Mouse (Mus musculus): Measurements from ENCODE around the gene Ccdc169. TPM values are rescaled to one million over a fixed set of nuclear protein-coding genes. Genes with fewer than 3 reads are reported as not detected.

Ccdc169 gene
- polyA plus RNA-seq, 1 experiment: not detected

DNA sequence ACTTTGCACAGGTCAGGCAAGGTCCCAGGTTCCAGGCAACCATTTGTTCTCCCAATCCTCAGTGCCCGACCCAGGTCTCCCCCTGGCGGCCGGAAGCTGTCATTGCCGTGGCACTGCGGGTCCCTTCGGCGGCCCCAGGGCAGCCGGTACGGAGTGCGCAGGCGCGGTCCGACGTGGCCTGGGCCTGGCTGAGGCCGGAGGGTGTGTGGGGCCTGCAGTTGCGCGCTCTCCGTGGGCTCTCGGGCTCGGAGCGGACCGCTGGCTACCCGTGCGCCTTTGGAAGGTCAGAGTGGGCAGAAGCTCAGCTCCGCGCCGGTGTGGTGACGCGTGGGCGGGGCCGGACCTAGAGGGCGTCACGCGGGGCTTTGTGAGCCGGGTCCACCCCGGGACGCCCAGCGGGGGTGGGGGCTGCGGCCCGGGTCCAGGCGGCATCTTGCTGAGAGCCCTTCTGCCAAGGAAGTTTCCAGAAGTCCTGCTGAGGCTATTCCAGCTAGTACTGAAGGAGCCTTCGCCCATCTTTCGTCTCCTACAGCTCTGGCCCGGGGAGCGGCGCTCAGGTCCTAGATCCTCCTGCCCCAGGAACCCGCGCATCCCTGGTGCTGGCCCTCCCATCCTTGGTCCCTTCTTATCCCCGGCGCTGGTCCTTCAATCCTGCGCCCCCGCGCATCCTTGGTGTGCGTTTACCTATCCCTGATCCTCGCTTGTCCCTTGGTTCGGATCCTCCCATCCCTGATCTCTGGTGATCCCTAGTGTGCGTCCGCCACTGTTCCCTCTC is 25.0 kb upstream of the Ccdc169 start, which contains the start of gene Spg20:
TSS of gene Spg20 (plus strand) at position 174 of the 775 bp plus-strand sequence.
- H3K27ac ChIP-seq (replicated peaks; ENCODE audit: low read depth, low read length): peak within 1 kb of the TSS; percentile 86
- H3K4me1 ChIP-seq (ENCODE audit: control insufficient read depth, insufficient read depth, insufficient read length, low read length): 0 out of 2 replicates have a peak, but pooled peaks cover 5% of the 10 kb centered on the region
- peak within 1 kb of the TSS; percentile 93 for H3K4me3 ChIP-seq (ENCODE audit: insufficient read depth, low read depth, low read length)

DNA sequence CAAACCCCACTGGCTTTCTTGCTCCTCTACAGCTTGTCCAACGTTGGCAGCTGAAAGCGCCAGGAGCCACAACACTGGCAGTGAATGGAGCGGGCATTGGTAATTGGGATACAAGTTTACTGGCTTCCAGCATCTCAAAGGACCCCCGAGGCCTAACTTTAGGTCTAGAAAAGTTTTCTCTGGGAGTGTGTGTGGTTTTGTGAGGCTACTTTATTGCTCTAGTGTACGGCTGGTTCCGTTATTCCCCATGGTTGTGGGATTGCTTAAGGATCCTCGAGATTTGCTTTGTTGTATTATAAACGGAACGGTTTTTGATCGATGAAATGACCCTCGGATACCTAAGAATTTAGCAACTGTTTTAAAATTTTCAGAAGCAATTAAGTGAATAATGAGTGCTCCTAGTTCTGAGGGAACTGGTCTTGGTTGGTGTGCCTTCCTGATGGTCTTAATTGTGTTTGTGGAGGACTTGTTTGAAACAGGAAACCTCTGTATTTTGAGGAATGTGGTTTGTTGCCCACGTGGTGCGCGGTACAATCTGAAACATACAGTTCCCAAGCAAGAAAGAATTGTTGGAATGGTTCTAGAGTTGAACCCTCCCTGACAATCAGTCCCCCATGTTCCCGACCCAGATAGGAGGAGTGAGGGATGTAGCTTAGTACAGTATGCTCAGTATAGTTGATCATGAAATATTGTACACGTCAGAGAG is 24.3 kb upstream of the Ccdc169 start:
- Histone ChIP-seq H3K4me3 (ENCODE audit: insufficient read depth, low read depth, low read length) (peak overlapping the region; percentile 93), H3K4me1 (ENCODE audit: control insufficient read depth, insufficient read depth, insufficient read length, low read length) (0 out of 2 replicates have a peak, but pooled peaks cover 5% of the 10 kb centered on the region), H3K27ac (replicated peaks; ENCODE audit: low read depth, low read length) (peak overlapping the region; percentile 86)

DNA sequence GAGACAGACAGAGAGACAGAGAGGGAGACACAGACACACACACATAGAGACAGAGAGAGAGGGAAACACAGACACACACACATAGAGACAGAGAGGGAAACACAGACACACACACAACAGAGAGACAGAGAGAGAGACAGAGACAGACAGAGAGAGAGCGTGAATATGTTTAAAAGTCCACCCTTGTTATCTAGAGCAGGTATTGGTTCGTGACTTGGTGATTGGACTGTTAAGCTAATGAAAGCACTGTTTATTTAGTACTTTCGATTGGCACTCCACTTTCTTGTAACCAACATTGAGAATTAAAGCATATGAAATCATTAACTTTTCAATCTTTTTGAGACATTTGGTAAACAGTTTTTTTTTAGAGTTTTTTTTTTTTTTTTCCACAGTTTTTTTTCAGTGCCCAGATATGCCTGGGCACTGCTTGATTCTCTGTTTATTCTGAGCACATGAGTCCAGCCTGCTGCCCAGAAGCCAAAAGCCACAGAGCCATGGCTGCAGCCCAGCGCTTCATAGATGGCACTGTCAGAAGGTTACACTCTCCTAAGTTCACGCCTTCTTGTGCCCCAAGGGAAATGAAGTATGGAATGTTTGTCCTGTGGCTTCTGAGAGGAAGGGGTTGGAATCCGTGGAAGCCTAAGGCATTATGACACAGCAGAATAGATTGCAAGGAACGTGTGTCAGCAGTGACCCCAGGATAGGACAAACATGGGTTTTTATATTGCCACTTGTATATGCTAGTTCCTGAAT is 22.6 kb upstream of the Ccdc169 start:
- Histone ChIP-seq H3K4me1 (ENCODE audit: control insufficient read depth, insufficient read depth, insufficient read length, low read length) (0 out of 2 replicates have a peak, but pooled peaks cover 5% of the 10 kb centered on the region), H3K4me3 (ENCODE audit: insufficient read depth, low read depth, low read length) (no peak overlapping the region), H3K27ac (replicated peaks; ENCODE audit: low read depth, low read length) (0 out of 2 replicates have a peak overlapping the region, but pooled peaks have one; percentile 1)

DNA sequence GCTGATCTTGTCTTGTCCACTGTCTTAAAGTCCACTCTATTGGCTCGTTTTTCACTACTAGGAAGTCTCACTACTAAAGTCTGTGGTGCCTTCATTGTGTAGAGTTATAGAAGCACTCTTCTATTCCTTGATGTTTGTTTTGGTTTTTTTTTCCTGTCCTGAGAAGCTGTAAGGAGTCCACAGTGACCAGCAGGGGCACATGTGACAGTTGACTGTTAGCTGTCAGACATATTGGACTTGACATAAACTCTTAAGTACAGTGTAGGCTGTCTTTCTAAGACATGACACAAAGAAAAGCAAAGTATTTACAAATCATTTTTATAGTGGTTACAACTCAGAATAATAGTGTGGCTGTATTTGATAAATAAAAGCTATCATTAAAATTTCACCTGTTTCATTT is 22.1 kb upstream of the Ccdc169 start:
- Histone ChIP-seq H3K27ac (replicated peaks; ENCODE audit: low read depth, low read length) (no peak overlapping the region), H3K4me3 (ENCODE audit: insufficient read depth, low read depth, low read length) (no peak overlapping the region), H3K4me1 (ENCODE audit: control insufficient read depth, insufficient read depth, insufficient read length, low read length) (0 out of 2 replicates have a peak, but pooled peaks cover 5% of the 10 kb centered on the region)

DNA sequence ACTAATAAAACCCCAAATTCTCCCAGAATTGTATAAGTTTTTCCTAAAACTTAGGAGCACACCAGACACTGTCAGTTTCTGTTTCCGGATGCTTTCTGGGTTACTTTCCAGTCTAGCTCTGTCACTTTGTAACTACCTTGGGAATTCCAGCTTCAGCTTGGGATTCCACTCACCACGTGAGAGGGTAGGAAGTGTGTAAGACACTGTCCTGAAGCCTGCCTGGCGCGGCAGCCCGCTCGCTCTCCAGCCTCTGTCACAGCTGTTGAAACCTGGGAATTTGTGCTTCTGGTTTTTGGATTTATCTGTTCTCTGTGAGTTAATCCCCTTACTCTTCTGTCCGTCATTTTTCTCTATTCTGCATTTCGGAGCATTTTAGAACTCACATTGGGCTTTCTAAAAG is 21.1 kb upstream of the Ccdc169 start:
- Histone ChIP-seq H3K27ac (replicated peaks; ENCODE audit: low read depth, low read length) (no peak overlapping the region), H3K4me1 (ENCODE audit: control insufficient read depth, insufficient read depth, insufficient read length, low read length) (peaks cover 5% of the 10 kb centered on the region; the same call in 1 of the 2 replicates), H3K4me3 (ENCODE audit: insufficient read depth, low read depth, low read length) (no peak overlapping the region)

DNA sequence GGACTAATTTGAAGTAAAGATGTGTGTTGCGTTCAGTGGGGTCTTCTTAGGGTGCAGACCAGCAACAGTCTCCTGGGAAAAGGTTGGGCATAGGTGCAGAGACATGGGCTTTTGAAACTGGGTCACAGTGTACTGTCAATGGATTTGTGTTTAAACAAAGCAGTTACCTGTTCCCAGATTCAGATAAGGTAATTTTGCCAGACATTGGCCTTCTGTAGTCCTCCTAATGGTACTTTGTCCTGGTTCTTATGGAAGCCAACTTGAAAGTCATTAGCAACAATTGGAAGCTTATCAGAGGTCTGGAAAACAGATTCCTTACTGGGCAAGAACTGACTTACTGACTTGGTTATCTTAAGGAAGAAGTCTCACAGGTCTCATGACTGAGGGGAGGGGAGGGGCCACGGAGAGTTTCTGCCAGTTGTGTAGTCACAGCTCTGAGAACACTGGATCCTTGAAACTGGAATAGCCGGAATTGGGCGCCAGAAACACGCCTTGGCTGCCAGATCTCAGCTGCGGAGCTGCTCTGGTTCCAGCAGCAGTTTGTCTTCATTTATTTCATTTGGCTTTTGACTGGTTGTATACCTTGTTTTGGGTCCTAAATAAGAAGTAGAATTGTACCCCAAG is 17.8 kb upstream of the Ccdc169 start:
- Histone ChIP-seq H3K4me1 (ENCODE audit: control insufficient read depth, insufficient read depth, insufficient read length, low read length) (peaks cover 2% of the 10 kb centered on the region; the same call in 1 of the 2 replicates), H3K4me3 (ENCODE audit: insufficient read depth, low read depth, low read length) (no peak overlapping the region), H3K27ac (replicated peaks; ENCODE audit: low read depth, low read length) (no peak overlapping the region)

DNA sequence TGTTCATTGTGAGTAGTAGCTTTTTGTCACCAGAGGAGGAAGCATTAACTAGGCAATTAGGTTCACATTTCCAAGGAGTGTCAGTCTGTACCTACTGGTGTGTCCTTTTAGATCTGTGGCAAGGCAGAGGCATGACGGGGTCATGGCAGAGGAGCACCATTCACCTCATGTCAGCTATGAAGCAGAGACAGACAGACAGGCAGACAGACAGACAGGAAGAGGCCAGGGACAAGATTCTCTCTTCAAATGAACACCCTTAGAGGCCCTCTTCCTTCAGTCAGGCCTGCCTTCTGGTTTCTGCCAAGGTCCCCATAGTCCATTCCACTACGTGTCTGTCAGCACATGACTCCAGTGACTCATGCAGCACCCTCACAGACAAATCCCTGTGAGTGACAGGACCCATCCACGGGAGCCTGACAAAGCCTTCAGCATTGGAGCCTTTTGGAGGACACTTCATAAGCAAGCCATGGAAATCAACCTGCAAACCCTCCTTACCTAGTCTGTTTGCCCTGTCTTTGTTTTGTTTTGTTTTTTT is 14.7 kb upstream of the Ccdc169 start:
- H3K4me1 ChIP-seq (ENCODE audit: control insufficient read depth, insufficient read depth, insufficient read length, low read length): no peaks in the 10 kb centered on the region; the same call in 1 of the 2 replicates
- no peak overlapping the region for H3K27ac ChIP-seq (replicated peaks; ENCODE audit: low read depth, low read length)
- no peak overlapping the region for H3K4me3 ChIP-seq (ENCODE audit: insufficient read depth, low read depth, low read length)

DNA sequence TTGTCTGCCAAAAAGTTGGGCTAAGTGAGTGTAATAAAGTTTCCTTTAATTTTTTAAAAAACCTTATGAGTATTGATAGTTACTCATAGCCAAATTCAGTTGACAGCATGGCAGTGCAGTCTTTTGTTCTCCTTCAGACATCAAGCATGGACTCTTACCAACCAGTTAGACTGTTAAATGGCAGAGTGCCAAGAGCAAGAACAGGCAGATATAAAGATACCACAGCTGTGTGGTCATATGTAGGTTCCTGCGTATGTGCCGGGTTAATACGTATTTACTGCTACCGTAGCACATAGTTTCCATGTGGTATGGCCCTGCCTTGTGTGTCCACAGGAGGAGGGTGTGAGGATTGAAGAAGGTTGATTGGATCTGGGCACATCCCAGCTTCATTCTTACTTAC is 14.1 kb upstream of the Ccdc169 start:
- H3K4me3 ChIP-seq (ENCODE audit: insufficient read depth, low read depth, low read length): no peak overlapping the region
- no peak overlapping the region for H3K27ac ChIP-seq (replicated peaks; ENCODE audit: low read depth, low read length)
- H3K4me1 ChIP-seq (ENCODE audit: control insufficient read depth, insufficient read depth, insufficient read length, low read length): no peaks in the 10 kb centered on the region; the same call in 1 of the 2 replicates

DNA sequence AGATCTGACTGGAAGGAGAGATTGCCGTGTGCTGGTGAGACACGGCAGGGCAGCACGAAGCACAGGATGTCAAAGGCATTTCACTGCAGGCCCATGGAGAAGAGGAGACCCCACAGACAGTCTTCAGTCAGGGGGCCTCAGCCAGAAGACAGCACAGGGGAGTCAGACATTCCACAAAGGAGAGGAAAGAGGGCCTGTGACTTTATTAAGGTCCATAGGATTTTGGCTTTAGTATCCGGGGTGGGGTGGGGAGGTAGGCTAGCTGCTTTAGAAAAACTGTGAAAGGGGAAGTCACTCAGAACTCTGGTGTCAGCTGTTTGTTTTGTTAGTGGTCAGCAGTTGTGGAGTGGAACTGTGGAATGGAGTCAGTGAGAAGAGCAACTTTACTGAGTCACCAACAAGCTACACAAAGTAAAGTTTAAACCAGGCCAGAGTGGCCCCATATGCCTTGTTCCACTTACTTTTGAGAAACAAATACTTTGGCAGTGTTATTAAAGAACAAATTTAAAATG is 7.9 kb upstream of the Ccdc169 start:
- Histone ChIP-seq H3K4me3 (ENCODE audit: insufficient read depth, low read depth, low read length) (no peak overlapping the region), H3K27ac (replicated peaks; ENCODE audit: low read depth, low read length) (no peak overlapping the region), H3K4me1 (ENCODE audit: control insufficient read depth, insufficient read depth, insufficient read length, low read length) (peaks cover 2% of the 10 kb centered on the region; the same call in 1 of the 2 replicates)

DNA sequence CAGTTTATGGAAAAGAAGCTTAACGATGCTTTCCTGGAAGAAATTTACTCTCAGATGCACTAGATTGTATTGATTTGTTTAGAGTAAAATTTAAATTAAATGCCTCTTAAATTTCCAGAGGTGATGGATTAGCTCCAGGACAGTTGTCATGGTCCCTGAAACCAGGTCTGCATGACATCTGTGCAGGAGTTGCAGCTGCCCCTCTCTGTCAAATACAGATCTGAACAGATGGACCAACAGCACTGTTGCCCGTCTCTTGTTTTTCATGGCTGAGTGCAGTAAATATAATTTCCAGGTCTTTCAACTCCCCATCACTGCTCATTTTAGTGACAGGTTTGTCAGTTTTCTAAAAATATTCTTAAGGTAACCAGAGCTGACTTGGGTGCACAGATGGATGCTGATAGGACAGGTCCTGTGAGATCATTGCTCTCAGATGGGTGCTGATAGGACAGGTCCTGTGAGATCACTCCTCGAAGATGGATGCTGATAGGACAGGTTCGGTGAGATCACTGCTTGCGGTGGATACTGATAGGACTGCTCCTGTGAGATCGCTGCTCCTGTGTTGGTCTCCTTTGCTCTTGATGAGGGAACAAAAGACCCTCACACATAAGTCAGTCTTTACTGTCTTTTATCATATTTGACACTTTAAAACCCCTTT is 5.4 kb upstream of the Ccdc169 start:
- no peak overlapping the region for H3K27ac ChIP-seq (replicated peaks; ENCODE audit: low read depth, low read length)
- no peak overlapping the region for H3K4me3 ChIP-seq (ENCODE audit: insufficient read depth, low read depth, low read length)
- H3K4me1 ChIP-seq (ENCODE audit: control insufficient read depth, insufficient read depth, insufficient read length, low read length): peaks cover 2% of the 10 kb centered on the region; the same call in 1 of the 2 replicates

DNA sequence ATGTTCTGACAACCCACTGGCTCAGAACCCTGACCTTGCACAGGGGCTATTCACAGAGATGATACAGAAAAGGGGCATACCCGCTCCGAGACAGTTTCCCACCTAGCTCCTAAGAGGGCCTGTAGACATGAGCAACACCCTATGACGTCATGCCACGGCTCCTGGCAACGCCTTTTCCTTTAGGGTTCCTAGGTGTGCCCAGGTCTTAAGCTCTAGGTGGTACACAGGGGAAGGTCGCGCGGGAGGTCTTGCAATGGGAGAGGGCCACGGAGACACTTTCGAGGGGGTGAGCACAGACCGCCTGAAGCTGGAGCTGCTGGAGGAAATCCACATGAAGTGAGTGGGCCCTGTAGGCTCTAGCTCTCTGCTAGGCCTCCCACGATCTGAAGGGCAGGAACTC is 2.7 kb downstream of the Ccdc169 start:
- Histone ChIP-seq H3K4me1 (ENCODE audit: control insufficient read depth, insufficient read depth, insufficient read length, low read length) (no peaks in the 10 kb centered on the region), H3K4me3 (ENCODE audit: insufficient read depth, low read depth, low read length) (no peak overlapping the region), H3K27ac (replicated peaks; ENCODE audit: low read depth, low read length) (no peak overlapping the region)

DNA sequence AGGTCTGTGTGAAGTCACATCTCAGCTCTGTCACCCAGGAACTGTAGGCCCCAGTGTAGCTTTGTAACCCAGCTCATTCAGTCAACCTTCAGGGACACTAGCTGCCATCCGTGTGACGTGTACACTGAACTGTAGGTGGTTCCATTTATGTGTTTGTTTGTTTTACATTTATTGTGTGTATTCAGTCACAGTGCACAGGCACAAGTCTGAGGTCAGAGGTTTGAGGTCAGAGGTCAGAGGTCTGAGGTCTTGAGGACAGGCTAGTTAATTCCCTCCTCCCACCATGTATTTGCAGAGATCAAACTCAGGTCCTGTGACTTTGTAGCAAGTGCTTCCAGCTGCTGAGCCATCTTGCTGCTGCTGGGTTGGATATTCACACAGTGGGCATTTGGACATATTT is 4.3 kb downstream of the Ccdc169 start:
- Histone ChIP-seq H3K27ac (replicated peaks; ENCODE audit: low read depth, low read length) (no peak overlapping the region), H3K4me1 (ENCODE audit: control insufficient read depth, insufficient read depth, insufficient read length, low read length) (no peaks in the 10 kb centered on the region)

DNA sequence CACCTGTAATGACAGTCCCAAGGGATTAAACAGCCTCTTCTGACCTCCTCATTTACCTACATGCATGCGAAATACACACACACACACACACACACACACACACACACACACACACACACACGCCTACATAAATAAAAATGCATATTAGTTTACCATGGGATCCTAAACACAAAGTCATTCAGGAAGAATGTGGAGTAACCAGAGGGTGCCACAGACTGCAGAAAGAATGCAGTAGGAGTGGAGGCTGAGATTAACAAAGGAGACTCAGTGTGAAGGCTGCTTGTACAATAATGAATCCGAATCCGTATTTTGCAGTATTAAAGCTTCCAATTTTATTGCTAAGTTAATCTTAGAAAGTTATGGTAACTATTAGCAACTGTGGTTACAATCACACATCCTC is 7.8 kb downstream of the Ccdc169 start:
- Histone ChIP-seq H3K4me3 (ENCODE audit: insufficient read depth, low read depth, low read length) (no peak overlapping the region), H3K27ac (replicated peaks; ENCODE audit: low read depth, low read length) (no peak overlapping the region), H3K4me1 (ENCODE audit: control insufficient read depth, insufficient read depth, insufficient read length, low read length) (no peaks in the 10 kb centered on the region)

More for the DNA sequence above, 4.3 kb downstream of the Ccdc169 start:
- no peak overlapping the region for H3K4me3 ChIP-seq (ENCODE audit: insufficient read depth, low read depth, low read length)

DNA sequence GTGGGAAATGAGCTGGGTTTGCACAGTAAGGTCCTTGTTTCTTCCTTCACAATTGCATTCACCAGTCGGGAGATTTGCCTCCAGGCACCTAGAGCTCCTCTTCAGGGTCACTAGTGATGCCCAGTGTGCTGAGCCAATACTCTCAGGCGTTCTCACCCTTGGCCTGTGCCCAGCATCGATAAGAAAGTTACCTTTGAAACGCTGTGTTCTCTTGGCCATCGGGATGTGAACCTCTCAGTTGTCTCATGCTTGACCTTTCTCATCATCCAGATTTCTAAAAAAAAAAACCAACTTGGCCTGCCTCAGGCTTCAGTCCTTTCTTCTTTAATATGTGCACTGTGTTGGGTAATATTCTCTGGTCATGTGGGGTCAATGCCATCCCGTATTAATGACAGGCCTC is 9.3 kb downstream of the Ccdc169 start:
- no peaks in the 10 kb centered on the region for H3K4me1 ChIP-seq (ENCODE audit: control insufficient read depth, insufficient read depth, insufficient read length, low read length)
- no peak overlapping the region for H3K27ac ChIP-seq (replicated peaks; ENCODE audit: low read depth, low read length)
- H3K4me3 ChIP-seq (ENCODE audit: insufficient read depth, low read depth, low read length): no peak overlapping the region

Measured in brown adipose tissue, adult 24 weeks (tissue).